Mouse (Mus musculus) kidney, adult 11 months (tissue): ENCODE data around the gene Snx9.

Experiments used
- DNase-seq: peaks from one replicate; pipeline ENCODE4 v3.0.0; 2022

Gene Snx9

GRCm38 (mm10) chr17:5934554-5935324, 93.6 kb downstream of the Snx9 start:
- peak; percentile 76 for DNase-seq

GRCm38 (mm10) chr17:5935680-5936079, 94.6 kb downstream of the Snx9 start:
- no peak for DNase-seq

- no peak for DNase-seq
Measured at GRCm38 (mm10) chr17:5936276-5936675, 95.1 kb downstream of the Snx9 start.

- no peak for DNase-seq
Measured at GRCm38 (mm10) chr17:5937441-5937840, 96.3 kb downstream of the Snx9 start.

GRCm38 (mm10) chr17:5939871-5940270, 98.7 kb downstream of the Snx9 start:
- DNase-seq = no peak

DNA sequence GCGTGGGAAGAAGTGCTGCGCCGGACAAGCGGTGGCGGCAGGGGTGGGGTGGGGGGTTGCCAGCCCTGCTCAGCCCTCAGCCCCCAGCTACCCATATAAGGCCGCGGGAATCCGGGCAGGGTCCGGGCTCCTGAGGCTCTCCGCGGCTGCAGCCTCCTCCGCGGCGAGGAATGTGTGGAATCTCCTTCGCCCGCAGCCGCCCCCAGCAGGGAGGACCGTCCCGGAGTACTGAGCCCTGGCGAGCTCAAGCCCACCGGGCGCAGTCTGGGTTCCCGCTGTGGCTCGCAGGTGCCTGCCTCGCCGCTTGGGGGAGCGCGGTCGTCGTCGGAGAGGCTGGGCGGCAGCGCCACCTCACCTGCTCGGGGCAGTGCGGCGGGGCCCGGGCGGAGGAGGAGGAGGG, 99.7 kb downstream of the Snx9 start:
- peak; percentile 62 for DNase-seq

DNA sequence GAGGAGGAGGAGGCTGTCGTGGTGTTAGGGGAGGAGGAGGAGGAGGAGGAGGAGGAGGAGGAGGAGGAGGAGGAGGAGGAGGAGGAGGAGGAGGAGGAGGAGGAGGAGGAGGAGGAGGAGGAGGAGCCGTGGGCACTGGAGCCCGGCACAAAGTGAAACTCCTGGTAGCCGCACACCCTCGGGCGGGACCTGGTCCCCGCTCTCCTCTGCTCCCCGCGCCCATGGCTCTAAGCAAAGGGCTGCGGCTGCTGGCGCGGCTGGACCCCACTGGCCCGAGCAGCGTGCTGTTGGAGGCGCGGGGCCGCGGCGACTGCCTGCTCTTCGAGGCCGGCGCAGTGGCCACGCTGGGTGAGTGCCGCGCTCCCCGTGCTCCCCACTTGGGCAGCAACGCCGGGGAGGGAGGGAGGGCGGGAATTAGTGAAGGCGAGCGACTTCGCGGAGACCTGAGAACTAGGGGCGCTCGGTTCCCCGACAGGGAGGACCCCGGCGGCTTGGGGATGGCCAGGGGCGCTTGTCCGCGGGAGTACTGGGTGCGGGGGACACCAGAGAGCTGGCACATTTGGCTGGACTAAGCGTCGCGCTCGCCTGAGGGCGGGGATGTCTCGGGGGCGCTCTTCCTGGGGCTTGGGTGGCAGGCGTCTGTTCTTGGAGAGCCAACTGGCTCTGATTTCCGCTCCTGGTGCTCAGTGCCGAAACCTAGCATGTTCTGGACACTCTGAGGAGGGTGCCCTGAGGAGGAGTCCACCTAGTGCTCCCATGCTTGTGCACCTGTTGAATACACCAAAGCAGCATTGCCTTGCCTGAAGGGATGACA, 100.3 kb downstream of the Snx9 start, which contains the start of gene Synj2:
TSS of gene Synj2 (plus strand) at position 51 of the 814 bp plus-strand sequence.
- DNase-seq = peak; percentile 39

GRCm38 (mm10) chr17:5942156-5942555, 101.0 kb downstream of the Snx9 start:
- DNase-seq = no peak

DNA sequence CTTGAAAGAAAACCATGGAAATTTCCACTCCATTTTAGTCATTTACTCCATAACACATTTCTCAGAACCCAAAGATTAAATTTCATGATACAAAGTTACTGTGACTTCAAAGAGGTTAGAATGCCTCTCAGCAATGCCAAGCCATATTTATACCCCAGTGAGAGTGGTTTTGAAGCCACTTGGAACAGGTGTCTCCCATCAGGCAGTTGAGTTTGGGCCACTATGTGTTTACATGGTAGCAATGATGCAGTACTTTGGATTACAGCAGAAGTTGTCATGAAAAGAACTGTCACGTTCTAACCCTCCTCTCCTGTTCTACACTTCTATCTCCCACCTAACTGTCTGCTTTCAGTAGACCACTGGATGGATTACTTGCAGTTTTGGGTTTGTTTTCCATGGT, 101.9 kb downstream of the Snx9 start:
- DNase-seq = no peak

- no peak for DNase-seq
Measured at GRCm38 (mm10) chr17:5947039-5947438, 105.9 kb downstream of the Snx9 start.

- DNase-seq = no peak
Measured at GRCm38 (mm10) chr17:5952455-5952854, 111.3 kb downstream of the Snx9 start.

- DNase-seq = no peak
Measured at GRCm38 (mm10) chr17:5956350-5957000, 115.3 kb downstream of the Snx9 start.

DNA sequence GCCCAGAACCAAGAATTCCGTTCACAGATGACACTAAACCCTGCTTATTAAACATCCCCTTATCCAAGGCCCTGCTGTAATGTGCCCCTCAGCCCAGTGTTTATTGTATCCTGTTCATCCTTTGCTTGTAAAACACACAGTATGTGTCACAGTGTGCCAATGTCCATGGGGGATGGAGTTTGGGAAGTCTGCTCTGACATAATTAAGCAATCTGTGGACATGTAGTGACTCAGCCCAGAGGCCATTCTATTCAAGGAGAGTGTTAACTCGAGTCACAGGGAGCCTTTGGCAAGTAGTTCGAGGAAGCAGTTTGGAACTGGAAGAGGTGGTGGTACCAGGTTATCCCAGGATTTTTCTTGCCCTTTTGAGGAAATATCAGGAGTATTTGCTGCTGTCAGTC, 116.0 kb downstream of the Snx9 start:
- no peak for DNase-seq

DNA sequence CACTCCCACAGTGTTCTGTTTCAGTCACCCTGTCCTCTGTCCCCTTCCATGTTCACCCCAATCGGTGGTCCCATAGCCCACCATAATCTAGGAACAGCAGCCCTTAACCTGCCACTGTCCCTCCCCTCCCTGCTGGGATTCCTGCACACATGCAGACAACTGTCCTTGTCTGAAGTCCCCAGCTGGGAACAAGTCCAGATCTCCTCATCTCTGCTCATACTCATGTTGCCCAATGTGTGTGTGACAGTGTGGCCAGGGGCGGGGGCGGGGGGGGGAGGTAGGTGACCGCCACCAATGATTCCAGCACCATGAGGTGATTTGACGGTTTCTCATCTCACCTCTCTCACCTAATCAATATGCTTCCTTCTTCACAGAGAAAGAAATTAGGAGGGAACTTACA, 117.1 kb downstream of the Snx9 start:
- no peak for DNase-seq

GRCm38 (mm10) chr17:5958636-5959035, 117.5 kb downstream of the Snx9 start:
- no peak for DNase-seq

GRCm38 (mm10) chr17:5959096-5959495, 118.0 kb downstream of the Snx9 start:
- DNase-seq = no peak

GRCm38 (mm10) chr17:5959802-5960201, 118.7 kb downstream of the Snx9 start:
- no peak for DNase-seq

DNA sequence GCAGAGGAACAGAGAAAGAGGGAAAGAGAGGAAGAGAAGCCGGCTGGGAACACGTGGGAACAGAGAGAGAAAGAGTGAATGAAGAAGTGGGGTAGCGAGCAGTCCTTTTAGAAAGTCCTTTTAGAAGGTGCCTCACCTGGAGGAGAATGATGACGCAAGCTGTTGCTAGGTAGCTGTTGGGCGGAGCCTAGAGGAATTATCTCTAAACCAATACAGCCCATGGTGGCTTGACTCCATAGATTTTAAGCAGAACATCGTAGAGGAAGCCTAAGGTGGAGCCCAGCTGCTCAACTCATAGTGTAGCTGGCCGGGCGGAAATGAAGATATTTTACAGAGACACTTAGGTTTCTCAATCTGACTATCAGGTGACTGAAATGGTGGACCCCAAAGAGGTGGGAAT, 122.6 kb downstream of the Snx9 start:
- no peak for DNase-seq

- DNase-seq = no peak
Measured at GRCm38 (mm10) chr17:5965084-5965781, 124.1 kb downstream of the Snx9 start.

DNA sequence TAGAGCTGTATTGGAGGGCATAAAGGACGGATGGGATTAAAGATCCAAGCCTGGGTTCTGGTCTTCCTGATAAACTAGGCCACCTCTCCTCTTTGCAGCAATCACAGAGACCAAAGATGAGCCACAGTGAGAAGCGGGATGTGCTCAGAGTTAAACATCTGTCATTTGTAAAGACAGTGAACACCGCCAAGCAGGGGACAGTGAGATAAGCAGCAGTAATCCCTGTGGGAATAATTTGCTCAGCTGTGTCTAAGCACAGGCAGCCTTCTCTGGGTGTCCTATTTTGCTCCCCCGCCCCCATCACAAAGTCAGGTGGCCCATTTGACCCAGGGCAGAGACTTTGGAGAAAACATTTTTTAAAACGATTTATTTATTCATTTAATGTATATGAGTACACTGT, 125.6 kb downstream of the Snx9 start:
- DNase-seq = no peak

- DNase-seq = no peak
Measured at GRCm38 (mm10) chr17:5968562-5968961, 127.4 kb downstream of the Snx9 start.

- DNase-seq = no peak
Measured at GRCm38 (mm10) chr17:5969246-5969645, 128.1 kb downstream of the Snx9 start.

GRCm38 (mm10) chr17:5970298-5970821, 129.2 kb downstream of the Snx9 start:
- DNase-seq = no peak
